Mouse (Mus musculus) hindbrain, postnatal 0 days (tissue): Measurements from ENCODE around the gene Gsta2. TPM values are rescaled to one million over a fixed set of nuclear protein-coding genes. Genes with fewer than 3 reads are reported as not detected.

Experiments used
- ATAC-seq: fragments of 200-750 bp; cut with Nextera tagmentation; 2 replicates; pipeline ENCODE4 v1.8.0; 2017; ENCODE audit warnings: mild to moderate bottlenecking, moderate TSS enrichment, moderate library complexity
- DNase-seq: peaks from one replicate; pipeline ENCODE4 v3.0.0-alpha.2; 2015; ENCODE audit warnings: low spot score
- H3K27ac ChIP-seq: fragments of 300-500 bp; sonication (generic); 2 replicates; pipeline ENCODE4 v1.5.1; 2014; ENCODE audit warnings: mild to moderate bottlenecking
- H3K27me3 ChIP-seq: fragments of 300-500 bp; sonication (generic); 2 replicates; pipeline ENCODE4 v1.6.1; 2014; ENCODE audit warnings: low read length, mixed read lengths; ENCODE audit not compliant: insufficient read depth
- H3K36me3 ChIP-seq: fragments of 300-500 bp; sonication (generic); 2 replicates; pipeline ENCODE4 v1.6.1; 2014; ENCODE audit warnings: low read length, mixed read lengths; ENCODE audit not compliant: insufficient read depth
- H3K4me1 ChIP-seq: fragments of 300-500 bp; sonication (generic); 2 replicates; pipeline ENCODE4 v1.6.1; 2014; ENCODE audit warnings: antibody characterized with exemption, low read length, mixed read lengths; ENCODE audit not compliant: insufficient read depth
- H3K4me2 ChIP-seq: fragments of 300-500 bp; sonication (generic); 2 replicates; pipeline ENCODE4 v1.6.1; 2014; ENCODE audit warnings: low read depth, mild to moderate bottlenecking, low read length, moderate library complexity, mixed read lengths
- H3K4me3 ChIP-seq: fragments of 300-500 bp; sonication (generic); 2 replicates; pipeline ENCODE4 v1.5.1; 2014; ENCODE audit warnings: low read length
- H3K9ac ChIP-seq: fragments of 300-500 bp; sonication (generic); replicated peaks from 2 replicates; pipeline ENCODE4 v1.6.1; 2014; ENCODE audit warnings: mild to moderate bottlenecking, low read length, moderate library complexity, mixed read lengths
- H3K9me3 ChIP-seq: fragments of 300-500 bp; sonication (generic); 2 replicates; pipeline ENCODE4 v1.6.1; 2016; ENCODE audit warnings: low read length, mixed read lengths
- CTCF ChIP-seq: IDR thresholded peaks from 2 replicates; pipeline ENCODE4 v1.5.1; 2016; ENCODE audit warnings: antibody characterized with exemption, control low read depth, low read depth
- WGBS: fragments of 180-500 bp; shearing (Covaris S2); extraction: QIAGEN DNeasy Blood & Tissue Kit; methylation state at CpG from one replicate; pipeline ENCODE4 v1.1.7; 2014; 5-methylcytosine and 5-hydroxymethylcytosine counted together
- polyA plus RNA-seq: library from polyadenylated mRNA; unstranded; fragments of >200 nt; fragmentation: Nextera tagmentation; extraction: Ambion mirVana; gene quantifications from 2 replicates; pipeline ENCODE4 v1.2.1, GENCODE M21; 2015
- total RNA-seq: library from RNA; depleted of rRNA; stranded (reverse); fragments of >200 nt; gene quantifications from 2 replicates; pipeline ENCODE4 v1.2.3, GENCODE M21; 2014; rRNA removed

The Gsta2 gene
- total RNA-seq (not detected in 2 replicates), polyA plus RNA-seq (not detected in 2 replicates)

DNA sequence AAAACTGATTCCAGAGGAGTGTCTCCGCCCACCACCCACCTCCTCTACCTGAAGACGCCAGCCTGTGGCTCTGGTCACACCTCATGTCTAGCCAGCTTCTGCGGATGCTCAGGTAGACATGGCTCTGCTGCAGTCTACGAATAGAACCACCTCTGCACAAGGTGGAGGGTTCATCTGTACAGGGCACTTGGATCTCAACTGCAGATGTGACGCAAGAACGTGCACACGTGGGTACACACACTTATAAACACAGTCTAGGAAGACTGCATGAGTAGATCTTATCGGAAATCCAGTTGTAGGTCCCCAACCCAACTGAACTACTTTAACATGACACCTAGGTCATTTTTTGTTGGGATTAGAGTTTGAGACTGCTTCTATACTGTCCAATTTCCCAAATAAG, at the start of gene Gsta2:
Gene Gsta2, minus strand, starts transcription at position 178 of the 400 bp plus-strand sequence.
- Histone ChIP-seq H3K9ac (no peak within 1 kb of the TSS), H3K27ac (no peak within 1 kb of the TSS), H3K4me1 (no peaks in the 10 kb centered on the region), H3K4me2 (no peak within 1 kb of the TSS), H3K27me3 (no peaks in the 10 kb centered on the region), H3K4me3 (no peak within 1 kb of the TSS), H3K9me3 (no peaks in the 10 kb centered on the region), H3K36me3 (no peaks in the 10 kb centered on the region)
- WGBS: 92% methylated on average over 8 of the region's 8 CpGs
- no peak for TF ChIP-seq CTCF
- ATAC-seq (no peak), DNase-seq (no peak)

DNA sequence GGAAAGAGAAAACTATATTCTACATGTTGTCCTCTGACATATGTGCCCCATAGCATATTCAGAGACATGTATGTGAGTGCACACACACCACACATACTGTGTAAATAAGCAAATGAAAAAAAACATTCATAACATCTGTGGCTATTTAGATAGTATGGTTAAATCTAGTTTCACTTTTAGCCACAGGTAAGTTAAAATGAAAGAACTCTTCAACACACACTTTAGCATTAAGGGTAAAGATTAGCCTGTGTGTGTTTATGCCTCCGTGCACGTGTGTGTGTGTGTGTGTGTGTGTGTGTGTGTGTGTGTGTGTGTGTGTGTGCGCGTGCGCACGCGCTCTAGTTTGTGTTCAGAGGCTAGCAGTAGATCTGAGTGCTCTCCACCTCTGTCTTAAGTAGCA, 46.0 kb upstream of the Gsta2 start:
- no peak overlapping the region for H3K9ac ChIP-seq
- no peaks in the 10 kb centered on the region for H3K4me1 ChIP-seq
- H3K4me3 ChIP-seq: no peak overlapping the region
- TF ChIP-seq CTCF: no peak
- H3K27me3 ChIP-seq: peaks cover 8% of the 10 kb centered on the region; the same call in 1 of the 2 replicates
- H3K4me2 ChIP-seq: no peak overlapping the region
- no peaks in the 10 kb centered on the region for H3K36me3 ChIP-seq
- no peak overlapping the region for H3K27ac ChIP-seq
- WGBS: 94% methylated on average over 7 of the region's 7 CpGs
- DNase-seq (no peak), ATAC-seq (no peak)
- no peaks in the 10 kb centered on the region for H3K9me3 ChIP-seq

- DNase-seq: no peak
- H3K36me3 ChIP-seq: no peaks in the 10 kb centered on the region
- no peaks in the 10 kb centered on the region for H3K9me3 ChIP-seq
- no peak overlapping the region for H3K27ac ChIP-seq
- H3K4me2 ChIP-seq: no peak overlapping the region
- no peak overlapping the region for H3K4me3 ChIP-seq
- 87% methylated on average over 5 of the region's 5 CpGs for WGBS
- ATAC-seq: no peak
- no peaks in the 10 kb centered on the region for H3K4me1 ChIP-seq
- TF ChIP-seq CTCF: no peak
- H3K27me3 ChIP-seq: peaks cover 14% of the 10 kb centered on the region; the same call in 1 of the 2 replicates
- H3K9ac ChIP-seq: no peak overlapping the region
These were observed 45.0 kb upstream of the Gsta2 start for GRCm38 (mm10) chr9:78400570-78400969.

- Histone ChIP-seq H3K4me2 (peak overlapping the region; percentile 47; the same call in 1 of the 2 replicates), H3K36me3 (no peaks in the 10 kb centered on the region), H3K4me1 (no peaks in the 10 kb centered on the region), H3K9ac (no peak overlapping the region), H3K27ac (no peak overlapping the region), H3K27me3 (peaks cover 33% of the 10 kb centered on the region), H3K9me3 (no peaks in the 10 kb centered on the region), H3K4me3 (peak overlapping the region; percentile 46; the same call in 1 of the 2 replicates)
- ATAC-seq: no peak
- DNase-seq: no peak
- no peak for TF ChIP-seq CTCF
- 64% methylated on average over 9 of the region's 9 CpGs for WGBS
These were observed 40.9 kb upstream of the Gsta2 start for GRCm38 (mm10) chr9:78396517-78396916.

DNA sequence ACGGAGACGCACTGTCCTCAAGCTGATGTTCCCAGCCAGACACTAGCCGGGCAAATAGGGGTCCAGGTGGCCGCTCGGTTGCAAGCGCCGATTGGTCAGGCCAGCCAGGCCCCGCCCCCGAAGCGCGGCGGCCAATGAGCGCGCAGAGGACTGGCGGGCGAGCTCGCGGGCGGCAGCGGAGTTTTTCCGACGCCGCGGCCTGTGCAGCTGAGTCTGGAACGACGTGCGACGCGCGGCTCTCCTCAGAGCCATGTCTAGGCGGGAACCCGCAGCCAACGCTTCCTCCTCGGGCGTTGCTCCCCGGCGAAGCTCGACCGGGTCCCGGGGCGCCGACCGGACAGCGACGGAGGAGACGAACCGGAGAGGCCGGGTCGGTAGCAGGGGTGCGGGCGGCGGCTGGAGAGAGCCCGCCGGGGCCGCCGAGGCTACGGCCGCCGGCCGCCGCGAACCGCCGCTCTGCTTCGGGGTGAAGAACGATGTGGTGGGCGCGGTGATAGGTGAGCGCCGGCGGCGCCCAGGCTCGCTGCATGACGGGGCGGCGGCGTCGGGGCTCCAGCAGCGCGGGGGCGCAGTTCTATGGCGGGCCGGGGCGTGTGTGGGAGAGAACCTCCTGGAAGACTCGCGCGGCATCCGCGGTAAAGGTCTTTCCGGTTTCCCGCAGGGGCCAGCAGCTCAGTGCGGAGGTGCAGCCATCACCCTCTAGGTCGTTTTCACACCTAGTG, 40.2 kb upstream of the Gsta2 start, which contains the start of gene Ddx43:
Gene Ddx43, plus strand, starts transcription at position 148 of the 722 bp plus-strand sequence.
- Histone ChIP-seq H3K9ac (peak within 1 kb of the TSS; percentile 40; the same call in 1 of the 2 replicates), H3K4me3 (peak within 1 kb of the TSS; percentile 46), H3K9me3 (no peaks in the 10 kb centered on the region), H3K36me3 (no peaks in the 10 kb centered on the region), H3K27me3 (peaks cover 33% of the 10 kb centered on the region), H3K4me1 (no peaks in the 10 kb centered on the region), H3K4me2 (peak within 1 kb of the TSS; percentile 47), H3K27ac (no peak within 1 kb of the TSS)
- TF ChIP-seq CTCF: no peak
- WGBS: 4% methylated on average over 93 of the region's 93 CpGs
- ATAC-seq (peak; percentile 94), DNase-seq (peak; percentile 83)

GRCm38 (mm10) chr9:78395244-78395629, 39.6 kb upstream of the Gsta2 start:
- 32% methylated on average over 11 of the region's 11 CpGs for WGBS
- H3K9ac ChIP-seq: 0 out of 2 replicates have a peak overlapping the region, but pooled peaks have one; percentile 40
- DNase-seq (no peak), ATAC-seq (0 out of 2 replicates have a peak, but pooled peaks have one; percentile 18)
- no peaks in the 10 kb centered on the region for H3K36me3 ChIP-seq
- peak overlapping the region; percentile 46 for H3K4me3 ChIP-seq
- H3K9me3 ChIP-seq: no peaks in the 10 kb centered on the region
- H3K27me3 ChIP-seq: peaks cover 33% of the 10 kb centered on the region
- no peak overlapping the region for H3K27ac ChIP-seq
- peak overlapping the region; percentile 47 for H3K4me2 ChIP-seq
- TF ChIP-seq CTCF: no peak
- H3K4me1 ChIP-seq: no peaks in the 10 kb centered on the region

DNA sequence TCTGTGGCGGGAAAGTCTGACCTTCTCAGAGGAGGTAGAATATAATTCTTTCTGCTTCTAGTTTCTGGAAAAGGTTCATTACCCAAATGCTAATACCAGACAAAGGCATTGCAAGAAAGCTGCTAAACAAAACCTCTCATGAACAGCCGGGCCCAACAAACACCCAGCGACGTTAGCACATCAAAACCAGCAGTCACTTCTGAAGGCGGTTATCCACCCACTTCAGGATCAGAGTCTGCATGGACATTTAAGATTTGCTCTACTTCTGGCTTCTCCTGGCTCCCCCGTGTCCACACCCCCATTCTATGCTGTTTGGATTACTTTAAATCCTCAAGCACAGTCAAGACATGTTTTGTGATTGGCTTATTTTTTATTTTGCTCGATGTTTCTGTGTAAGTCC, 39.0 kb upstream of the Gsta2 start:
- no peaks in the 10 kb centered on the region for H3K4me1 ChIP-seq
- H3K36me3 ChIP-seq: no peaks in the 10 kb centered on the region
- no peak for TF ChIP-seq CTCF
- H3K27ac ChIP-seq: no peak overlapping the region
- no peak for DNase-seq
- WGBS: 73% methylated on average over 7 of the region's 7 CpGs
- H3K9ac ChIP-seq: no peak overlapping the region
- no peak overlapping the region for H3K4me3 ChIP-seq
- H3K4me2 ChIP-seq: no peak overlapping the region
- ATAC-seq: no peak
- peaks cover 33% of the 10 kb centered on the region for H3K27me3 ChIP-seq
- H3K9me3 ChIP-seq: no peaks in the 10 kb centered on the region
